Mouse (Mus musculus): ENCODE results near the gene Paqr4. TPM values are rescaled to one million over a fixed set of nuclear protein-coding genes. Genes with fewer than 3 reads are reported as not detected.

Gene Paqr4
- 21.7 and 28.7 TPM in 2 replicates for total RNA-seq (2014; rRNA removed; ENCODE audit: low replicate concordance)
- 13.6 and 15.8 TPM in 2 replicates for polyA plus RNA-seq (2015; fragmentation: Nextera tagmentation; extraction: Ambion mirVana)

GRCm38 (mm10) chr17:23740598-23741021, at the start of gene Paqr4:
Gene Paqr4, minus strand, starts transcription at chr17:23740867.
- peaks cover 51% of the 10 kb centered on the region for H3K27me3 ChIP-seq (ENCODE audit: control insufficient read depth, insufficient read depth, low read length)
- peak within 1 kb of the TSS; percentile 55 for H3K4me3 ChIP-seq (ENCODE audit: low read depth, low read length)
- peak within 1 kb of the TSS; percentile 30; the same call in 1 of the 2 replicates for H3K27ac ChIP-seq (ENCODE audit: low read depth)
- no peaks in the 10 kb centered on the region for H3K9me3 ChIP-seq (replicated peaks; ENCODE audit: control insufficient read depth, low read length)
- peak within 1 kb of the TSS; percentile 48 for H3K9ac ChIP-seq (replicated peaks; ENCODE audit: low read depth, low read length)
- peak within 1 kb of the TSS; percentile 70 for H3K4me2 ChIP-seq (ENCODE audit: low read depth, low read length)
- ATAC-seq (ENCODE audit: insufficient read depth, low read depth) (peak; percentile 22), DNase-seq (ENCODE audit: low spot score) (no peak)
- peaks cover 15% of the 10 kb centered on the region for H3K4me1 ChIP-seq (ENCODE audit: control insufficient read depth, insufficient read depth)
- TF ChIP-seq EP300 (IDR thresholded peaks at IDR 0.05; ENCODE audit: low read depth) (no peak), CTCF (IDR thresholded peaks at IDR 0.05; ENCODE audit: low read depth) (no peak)
- peaks cover 17% of the 10 kb centered on the region for H3K36me3 ChIP-seq (replicated peaks; ENCODE audit: control insufficient read depth, insufficient read depth, low read length)
- 7% methylated on average over 13 of the region's 13 CpGs for WGBS

GRCm38 (mm10) chr17:23789749-23790268, 49.1 kb upstream of the Paqr4 start:
- 20% methylated on average over 8 of the region's 8 CpGs for WGBS
- TF ChIP-seq EP300 (IDR thresholded peaks at IDR 0.05; ENCODE audit: low read depth) (no peak), CTCF (IDR thresholded peaks at IDR 0.05; ENCODE audit: low read depth) (no peak)
- DNase-seq (ENCODE audit: low spot score), result no peak

GRCm38 (mm10) chr17:23788973-23789372, 48.3 kb upstream of the Paqr4 start:
- Histone ChIP-seq H3K27ac (ENCODE audit: low read depth) (no peak overlapping the region), H3K9me3 (replicated peaks; ENCODE audit: control insufficient read depth, low read length) (no peaks in the 10 kb centered on the region), H3K4me3 (ENCODE audit: low read depth, low read length) (no peak overlapping the region), H3K36me3 (replicated peaks; ENCODE audit: control insufficient read depth, insufficient read depth, low read length) (no peaks in the 10 kb centered on the region), H3K4me2 (ENCODE audit: low read depth, low read length) (no peak overlapping the region), H3K4me1 (ENCODE audit: control insufficient read depth, insufficient read depth) (peaks cover 27% of the 10 kb centered on the region), H3K9ac (replicated peaks; ENCODE audit: low read depth, low read length) (no peak overlapping the region), H3K27me3 (ENCODE audit: control insufficient read depth, insufficient read depth, low read length) (no peaks in the 10 kb centered on the region)
- ATAC-seq (ENCODE audit: insufficient read depth, low read depth), result no peak
- no peak for DNase-seq (ENCODE audit: low spot score)
- no peak for TF ChIP-seq EP300 (IDR thresholded peaks at IDR 0.05; ENCODE audit: low read depth)
- TF ChIP-seq CTCF (IDR thresholded peaks at IDR 0.05; ENCODE audit: low read depth), result no peak
- WGBS, result 83% methylated on average over 4 of the region's 4 CpGs

More at GRCm38 (mm10) chr17:23789749-23790268, 49.1 kb upstream of the Paqr4 start:
- Histone ChIP-seq H3K4me1 (ENCODE audit: control insufficient read depth, insufficient read depth) (peaks cover 27% of the 10 kb centered on the region), H3K9ac (replicated peaks; ENCODE audit: low read depth, low read length) (peak overlapping the region; percentile 69), H3K27me3 (ENCODE audit: control insufficient read depth, insufficient read depth, low read length) (no peaks in the 10 kb centered on the region), H3K36me3 (replicated peaks; ENCODE audit: control insufficient read depth, insufficient read depth, low read length) (no peaks in the 10 kb centered on the region), H3K4me3 (ENCODE audit: low read depth, low read length) (peak overlapping the region; percentile 46), H3K9me3 (replicated peaks; ENCODE audit: control insufficient read depth, low read length) (no peaks in the 10 kb centered on the region), H3K4me2 (ENCODE audit: low read depth, low read length) (peak overlapping the region; percentile 63), H3K27ac (ENCODE audit: low read depth) (peak overlapping the region; percentile 86)
- ATAC-seq (ENCODE audit: insufficient read depth, low read depth), result no peak

GRCm38 (mm10) chr17:23786510-23786931, 45.9 kb upstream of the Paqr4 start:
- Histone ChIP-seq H3K9me3 (replicated peaks; ENCODE audit: control insufficient read depth, low read length) (no peaks in the 10 kb centered on the region), H3K4me3 (ENCODE audit: low read depth, low read length) (peak overlapping the region; percentile 47), H3K4me1 (ENCODE audit: control insufficient read depth, insufficient read depth) (peaks cover 27% of the 10 kb centered on the region), H3K4me2 (ENCODE audit: low read depth, low read length) (peak overlapping the region; percentile 77), H3K9ac (replicated peaks; ENCODE audit: low read depth, low read length) (0 out of 2 replicates have a peak overlapping the region, but pooled peaks have one; percentile 32), H3K27me3 (ENCODE audit: control insufficient read depth, insufficient read depth, low read length) (no peaks in the 10 kb centered on the region), H3K36me3 (replicated peaks; ENCODE audit: control insufficient read depth, insufficient read depth, low read length) (no peaks in the 10 kb centered on the region), H3K27ac (ENCODE audit: low read depth) (no peak overlapping the region)
- no peak for ATAC-seq (ENCODE audit: insufficient read depth, low read depth)
- 18% methylated on average over 13 of the region's 13 CpGs for WGBS
- TF ChIP-seq CTCF (IDR thresholded peaks at IDR 0.05; ENCODE audit: low read depth) (no peak), EP300 (IDR thresholded peaks at IDR 0.05; ENCODE audit: low read depth) (no peak)
- DNase-seq (ENCODE audit: low spot score), result no peak

GRCm38 (mm10) chr17:23785561-23786471, 45.1 kb upstream of the Paqr4 start, which contains the start of gene Flywch2:
Gene Flywch2, minus strand, starts transcription at chr17:23786081.
- Histone ChIP-seq H3K4me3 (ENCODE audit: low read depth, low read length) (peak within 1 kb of the TSS; percentile 47), H3K36me3 (replicated peaks; ENCODE audit: control insufficient read depth, insufficient read depth, low read length) (no peaks in the 10 kb centered on the region), H3K27ac (ENCODE audit: low read depth) (no peak within 1 kb of the TSS), H3K4me2 (ENCODE audit: low read depth, low read length) (peak within 1 kb of the TSS; percentile 77), H3K4me1 (ENCODE audit: control insufficient read depth, insufficient read depth) (peaks cover 24% of the 10 kb centered on the region), H3K9me3 (replicated peaks; ENCODE audit: control insufficient read depth, low read length) (no peaks in the 10 kb centered on the region), H3K27me3 (ENCODE audit: control insufficient read depth, insufficient read depth, low read length) (no peaks in the 10 kb centered on the region), H3K9ac (replicated peaks; ENCODE audit: low read depth, low read length) (peak within 1 kb of the TSS; percentile 32; the same call in 1 of the 2 replicates)
- DNase-seq (ENCODE audit: low spot score) (peak; percentile 62), ATAC-seq (ENCODE audit: insufficient read depth, low read depth) (peak; percentile 33; the same call in 1 of the 2 replicates)
- TF ChIP-seq CTCF (IDR thresholded peaks at IDR 0.05; ENCODE audit: low read depth), result no peak
- no peak for TF ChIP-seq EP300 (IDR thresholded peaks at IDR 0.05; ENCODE audit: low read depth)
- WGBS, result 5% methylated on average over 43 of the region's 43 CpGs

Data from heart, postnatal 0 days (tissue).